Mouse (Mus musculus) spleen, postnatal 36 days (tissue): ENCODE measurements around the gene Spats1.

Experiments used
- DNase-seq, 2 experiments: peaks; one replicate each; pipeline ENCODE4 v3.0.0; 2022; ENCODE audit warnings: low spot score in 2 of 2, mixed read lengths in 1 of 2

Spats1 gene

DNA sequence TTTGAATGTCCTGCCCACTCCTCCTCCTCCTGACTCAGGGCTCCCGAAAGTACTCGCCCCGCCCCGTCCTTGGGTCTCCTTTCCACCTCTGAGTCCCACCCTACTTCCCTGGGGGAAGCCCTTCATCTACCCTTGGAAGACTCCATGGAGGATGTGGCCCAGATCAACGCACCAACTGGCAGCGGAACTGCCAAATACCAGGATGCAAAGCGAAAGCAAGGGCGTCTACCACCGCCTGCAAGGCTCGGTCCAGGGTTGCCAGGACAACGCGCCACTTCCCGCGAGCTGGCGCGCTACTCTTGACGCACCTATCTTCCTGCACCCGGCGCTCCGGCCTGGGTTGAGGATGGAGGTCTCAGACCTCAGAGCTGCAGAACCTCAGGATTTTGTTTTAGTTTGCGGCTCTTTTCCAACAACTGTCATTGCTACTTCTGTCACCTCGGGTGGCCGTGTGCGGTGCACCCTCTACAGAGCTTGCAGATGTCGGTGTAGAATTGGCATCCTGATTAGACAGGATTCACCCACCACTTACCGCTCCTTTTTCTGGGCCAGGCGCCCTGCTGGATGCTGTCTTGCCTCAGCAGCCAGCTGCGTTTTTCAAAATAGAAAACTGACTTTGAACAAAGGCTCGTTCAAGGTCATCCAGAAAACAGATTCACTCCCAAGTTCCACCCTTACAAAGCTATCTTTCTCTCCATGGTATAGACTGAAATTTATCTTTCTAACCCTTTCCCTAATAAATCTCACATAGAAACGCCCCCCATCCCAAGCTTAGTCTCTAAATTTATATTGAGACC, at the start of gene Spats1:
TSS of gene Spats1 (minus strand) at position 747 of the 797 bp plus-strand sequence.
- DNase-seq: peak; percentile 29 to 30

DNA sequence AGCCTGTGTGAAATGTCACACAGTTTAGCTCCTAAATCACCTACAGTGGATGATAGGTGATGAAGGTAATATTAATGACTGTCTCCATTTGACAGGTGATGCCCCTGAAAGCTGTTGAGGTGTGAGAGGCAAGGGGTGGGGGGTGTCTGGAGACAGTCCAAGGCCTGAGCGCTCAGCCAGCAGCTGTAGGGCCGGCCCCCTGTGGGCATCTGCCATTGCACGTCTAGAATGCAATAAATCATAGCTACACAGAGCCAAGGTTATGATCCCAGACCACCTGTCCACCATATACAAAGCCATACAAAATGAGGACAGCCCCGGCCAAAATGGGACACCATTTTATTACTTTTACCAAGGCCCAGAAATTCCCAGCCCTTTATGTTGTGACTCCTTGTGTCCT, 49.7 kb upstream of the Spats1 start:
- no peak for DNase-seq

DNA sequence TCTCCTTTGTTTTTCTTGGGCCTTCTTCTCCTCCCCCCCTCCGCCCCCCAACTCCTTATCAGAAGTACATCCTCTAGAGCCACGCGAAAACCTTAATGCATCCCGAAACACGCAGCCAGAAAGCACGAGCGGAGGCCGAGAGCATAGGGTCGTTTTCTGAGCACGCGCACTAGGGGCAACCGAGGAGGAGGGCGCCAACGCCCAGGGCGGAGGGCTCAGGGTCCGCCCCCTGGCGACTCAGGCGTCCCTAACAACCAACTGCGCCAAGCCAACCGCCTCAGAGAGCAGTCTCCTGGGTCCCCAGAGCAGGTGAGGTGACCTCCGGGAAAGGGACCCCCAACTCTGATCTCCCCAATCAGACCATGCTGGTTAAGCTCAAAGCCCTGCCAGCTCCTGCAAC, 48.0 kb upstream of the Spats1 start, which contains the start of gene Tcte1:
TSS of gene Tcte1 (plus strand) at position 172 of the 400 bp plus-strand sequence.
- DNase-seq: no peak

DNA sequence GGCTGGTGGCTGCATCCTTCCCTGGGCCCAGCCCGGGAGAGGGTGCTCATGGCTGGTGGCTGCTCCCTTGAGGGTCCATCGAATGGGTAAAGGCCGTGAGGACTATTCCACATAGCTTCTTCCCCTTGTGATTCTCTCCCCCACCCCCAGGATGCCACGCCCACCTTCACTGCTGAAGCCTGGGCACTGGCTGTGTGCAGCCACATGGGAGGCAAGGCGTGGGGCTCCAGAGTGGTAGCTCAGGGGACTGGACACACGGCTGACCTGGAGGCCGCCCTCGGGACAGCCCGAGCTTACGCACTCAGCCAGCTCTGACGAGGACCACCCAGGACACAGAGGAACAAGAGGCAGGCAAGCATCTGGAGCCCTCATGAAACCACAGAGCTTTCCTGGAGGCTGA, 44.9 kb upstream of the Spats1 start:
- no peak for DNase-seq

DNA sequence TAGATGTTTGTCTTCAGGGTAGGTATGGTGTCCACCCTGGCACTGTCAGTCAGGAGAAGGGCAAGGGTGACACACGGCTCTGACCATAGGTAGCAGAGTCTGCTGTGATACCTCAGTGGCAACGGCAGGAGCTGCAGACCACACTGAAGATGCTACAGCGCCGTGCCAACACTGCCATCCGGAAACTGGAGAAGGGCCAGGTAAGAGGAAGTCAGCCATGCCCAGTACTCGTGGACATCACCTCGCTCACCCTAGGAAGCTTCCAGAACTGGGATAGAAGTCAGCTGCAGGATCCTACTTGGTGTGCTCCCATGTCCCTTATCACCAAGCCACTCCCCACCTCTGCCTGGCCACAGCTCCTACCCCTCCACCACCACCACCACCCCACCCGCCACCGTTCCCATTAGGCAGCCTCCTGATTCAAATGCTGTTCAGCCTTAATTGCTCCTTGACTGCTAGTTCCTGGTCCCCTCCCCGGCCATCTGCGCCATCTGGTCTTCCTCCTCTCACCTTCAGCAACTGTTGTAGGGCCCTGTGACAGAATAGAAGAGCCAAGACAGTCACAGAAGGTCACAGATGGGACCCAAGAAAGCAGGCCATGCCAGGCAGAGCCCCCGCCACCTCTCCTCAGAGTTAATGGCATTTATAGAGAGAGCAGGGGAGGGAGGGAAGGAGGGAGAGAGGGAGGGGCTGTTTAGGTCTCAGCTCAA, 43.7 kb upstream of the Spats1 start:
- DNase-seq: no peak

DNA sequence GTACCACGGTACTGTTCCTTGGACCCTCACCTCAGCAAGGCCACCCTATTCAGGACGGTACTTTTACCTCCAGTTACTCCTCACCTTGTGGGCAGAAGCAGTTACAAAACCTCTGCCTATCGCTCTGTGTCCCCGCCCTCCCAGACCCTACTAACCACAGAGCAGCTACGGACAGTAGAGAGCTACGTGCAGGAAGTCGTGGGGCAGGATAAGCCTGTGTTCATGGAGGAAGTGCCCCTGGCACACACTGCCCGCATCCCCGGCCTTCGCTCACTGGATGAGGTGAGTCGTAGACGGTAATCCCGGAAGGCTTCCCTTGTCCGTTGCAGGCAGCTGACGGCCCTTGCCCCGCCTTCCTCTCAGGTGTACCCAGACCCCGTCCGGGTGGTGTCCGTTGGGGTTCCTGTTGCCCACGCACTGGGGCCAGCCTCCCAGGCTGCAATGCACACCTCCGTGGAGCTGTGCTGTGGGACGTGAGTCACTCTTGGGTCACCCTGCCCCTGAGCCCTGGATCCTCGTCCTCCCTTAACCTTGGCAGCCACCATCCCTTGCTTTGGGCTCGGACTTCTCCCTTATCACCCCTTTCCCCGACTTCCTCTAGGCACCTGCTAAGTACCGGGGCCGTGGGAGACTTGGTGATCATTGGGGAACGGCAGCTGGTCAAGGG, 42.5 kb upstream of the Spats1 start:
- no peak for DNase-seq

DNA sequence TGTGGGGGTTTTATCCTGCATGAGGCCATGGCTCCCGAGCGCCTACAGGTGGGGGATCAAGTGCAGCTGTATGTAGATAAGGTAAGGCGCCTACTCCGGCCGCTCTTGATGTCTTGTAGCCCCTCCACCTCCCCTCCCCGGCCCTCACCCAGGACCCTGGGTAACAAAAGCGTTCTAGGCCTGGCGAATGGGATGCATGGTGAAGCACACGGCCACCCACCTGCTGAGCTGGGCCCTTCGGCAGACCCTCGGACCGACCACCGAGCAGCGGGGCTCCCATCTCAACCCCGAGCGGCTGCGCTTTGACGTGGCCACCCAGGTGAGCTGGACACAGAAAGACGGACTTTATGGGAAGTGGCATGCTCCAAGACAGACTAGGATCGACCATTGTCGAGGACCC, 41.9 kb upstream of the Spats1 start:
- no peak for DNase-seq

DNA sequence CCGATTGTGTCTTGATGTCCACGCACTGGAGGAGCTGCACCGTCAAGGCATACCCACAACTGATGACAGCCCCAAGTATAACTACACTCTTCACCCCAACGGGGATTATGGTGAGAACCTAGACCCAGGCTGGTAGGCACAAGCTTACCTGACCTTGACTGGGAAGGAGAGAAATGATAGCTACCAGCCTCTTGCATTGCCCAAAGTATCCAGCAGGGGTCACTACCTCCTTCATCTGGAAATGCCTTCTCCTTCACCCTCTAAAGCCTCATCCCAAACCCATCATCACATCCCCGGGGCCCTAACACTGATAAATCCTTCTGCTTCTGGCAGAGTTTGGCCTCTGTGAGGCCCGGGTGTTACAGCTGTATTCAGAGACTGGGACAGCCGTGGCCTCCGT, 41.3 kb upstream of the Spats1 start:
- peak; percentile 38 to 45 for DNase-seq

DNA sequence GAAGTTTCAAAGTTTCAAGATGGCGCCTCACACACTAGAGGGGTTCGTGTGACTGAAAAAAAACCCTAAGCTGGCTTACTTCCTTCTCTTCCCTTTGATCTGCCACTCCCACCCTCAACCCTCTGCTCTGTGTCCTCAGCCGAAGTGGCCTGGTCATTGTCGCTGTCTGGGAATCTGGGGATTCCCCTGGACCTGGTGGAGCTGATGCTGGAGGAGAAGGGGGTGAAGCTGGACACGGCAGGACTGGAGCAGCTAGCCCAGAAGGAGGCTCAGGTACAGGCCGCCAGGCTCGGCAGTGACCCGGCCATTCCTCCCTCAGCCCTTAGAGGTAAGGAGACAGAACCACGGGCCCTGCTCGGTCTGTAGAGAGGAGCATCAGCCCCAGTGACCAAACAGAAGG, 40.6 kb upstream of the Spats1 start:
- no peak for DNase-seq

DNA sequence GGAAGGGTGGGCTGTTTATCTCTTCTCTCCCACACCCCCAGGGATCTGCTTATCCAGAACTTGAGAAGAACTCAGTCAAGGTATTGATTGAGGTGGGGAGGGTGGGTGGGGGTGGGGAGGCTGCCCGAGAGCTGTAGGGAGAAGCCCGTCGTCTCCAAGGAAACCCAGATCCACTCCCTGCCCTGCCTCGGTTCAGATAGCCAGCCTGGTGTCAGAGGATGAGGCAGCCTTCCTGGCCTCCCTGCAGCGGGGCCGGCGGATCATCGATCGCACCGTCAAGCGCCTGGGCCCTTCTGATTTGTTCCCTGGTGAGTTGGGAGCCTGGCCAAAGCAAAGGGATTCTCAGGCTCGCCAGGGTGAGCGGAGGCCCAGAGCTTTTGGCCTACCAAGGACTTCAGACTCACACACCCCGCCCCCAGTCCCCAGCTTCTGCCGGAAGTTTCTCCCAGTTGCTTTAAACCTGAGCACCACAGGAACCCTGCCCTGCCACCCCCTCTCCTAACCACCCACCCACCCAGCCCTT, 40.0 kb upstream of the Spats1 start:
- DNase-seq: no peak

DNA sequence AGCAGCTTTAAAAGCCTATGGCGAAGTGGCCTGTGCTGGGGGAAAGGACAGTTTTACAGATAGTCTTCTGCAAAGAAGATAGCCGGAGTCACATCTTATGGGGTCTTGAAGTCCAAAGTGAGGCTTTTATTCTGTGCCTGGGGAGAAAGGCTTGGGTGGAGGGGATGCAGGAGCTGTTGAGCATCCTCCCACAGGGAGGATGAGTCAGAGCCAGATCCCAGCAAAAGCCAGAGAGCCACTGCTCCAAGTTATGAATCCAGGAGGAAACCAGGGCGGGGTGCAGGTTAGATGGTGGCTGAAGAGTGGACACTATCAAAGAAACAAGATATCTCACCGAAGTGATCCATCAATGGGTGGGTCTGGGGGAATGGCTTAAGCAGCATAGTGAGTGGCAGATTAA, 36.5 kb upstream of the Spats1 start:
- DNase-seq: no peak

DNA sequence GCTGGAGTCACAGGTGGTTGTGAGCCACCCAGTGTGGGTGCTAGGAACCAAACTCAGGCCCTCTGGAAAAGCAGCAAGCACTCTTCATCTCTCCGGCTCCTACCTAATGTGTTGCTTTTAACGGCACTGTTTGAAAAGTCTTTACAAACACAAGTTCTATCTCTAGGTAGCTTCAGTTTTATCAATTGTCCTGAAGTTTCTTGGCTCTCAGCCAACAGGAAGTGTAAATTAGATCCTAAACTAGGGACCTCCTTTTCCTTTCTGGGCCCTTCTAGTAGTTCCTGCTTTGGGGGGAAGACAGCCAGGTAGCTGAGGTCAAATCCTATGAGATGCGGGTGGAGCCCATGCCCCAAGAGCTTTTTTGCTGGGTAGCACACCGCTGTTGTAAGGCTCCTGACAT, 35.7 kb upstream of the Spats1 start:
- no peak for DNase-seq

DNA sequence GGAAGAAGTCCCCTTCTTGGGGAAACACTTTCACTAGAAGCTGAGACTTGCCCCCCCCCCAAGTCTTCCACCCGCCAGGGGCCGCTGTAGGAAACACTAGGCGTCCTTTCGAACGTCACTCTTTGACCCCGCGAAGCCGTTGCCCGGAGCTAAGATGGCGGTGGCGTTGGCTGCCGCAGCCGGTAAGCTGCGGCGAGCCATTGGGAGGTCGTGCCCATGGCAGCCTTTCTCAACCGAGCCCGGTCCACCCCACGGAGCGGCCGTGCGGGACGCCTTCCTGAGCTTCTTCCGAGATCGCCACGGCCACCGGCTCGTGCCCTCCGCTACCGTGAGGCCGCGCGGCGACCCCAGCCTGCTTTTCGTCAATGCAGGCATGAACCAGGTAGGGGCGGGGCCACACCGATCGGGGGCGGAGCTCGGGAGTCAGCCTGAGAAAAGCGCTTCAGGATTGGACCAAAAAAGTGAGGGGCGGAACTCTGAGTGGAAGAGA, 31.5 kb upstream of the Spats1 start, which contains the start of gene Aars2:
TSS of gene Aars2 (plus strand) at position 142 of the 490 bp plus-strand sequence.
- peak; percentile 89 to 91 for DNase-seq

DNA sequence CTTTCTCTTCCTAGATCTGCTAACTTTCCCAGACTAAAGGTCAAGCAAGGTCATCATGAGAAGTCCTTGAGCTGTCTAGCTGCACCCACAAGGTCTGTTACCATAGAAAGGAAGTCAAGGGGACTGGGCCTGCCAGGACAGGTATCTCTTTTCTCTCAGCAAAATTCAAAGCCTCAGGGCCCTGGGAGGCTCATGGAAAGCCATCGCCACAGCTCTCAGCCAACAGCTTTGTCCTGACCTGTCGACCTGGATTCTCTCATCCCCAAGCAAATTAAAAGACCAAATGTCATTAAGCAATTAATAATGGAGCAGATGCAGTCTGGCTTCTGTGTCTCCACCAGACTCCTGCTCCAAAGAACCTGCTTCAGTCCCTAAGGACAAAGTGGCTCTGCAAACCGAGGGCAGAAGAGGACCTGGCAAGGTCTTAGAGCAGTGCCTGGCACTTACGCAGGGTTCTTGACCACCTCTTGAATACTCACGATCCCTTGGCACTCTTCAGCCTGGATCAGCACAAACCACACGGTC, 30.8 kb upstream of the Spats1 start:
- DNase-seq: no peak

DNA sequence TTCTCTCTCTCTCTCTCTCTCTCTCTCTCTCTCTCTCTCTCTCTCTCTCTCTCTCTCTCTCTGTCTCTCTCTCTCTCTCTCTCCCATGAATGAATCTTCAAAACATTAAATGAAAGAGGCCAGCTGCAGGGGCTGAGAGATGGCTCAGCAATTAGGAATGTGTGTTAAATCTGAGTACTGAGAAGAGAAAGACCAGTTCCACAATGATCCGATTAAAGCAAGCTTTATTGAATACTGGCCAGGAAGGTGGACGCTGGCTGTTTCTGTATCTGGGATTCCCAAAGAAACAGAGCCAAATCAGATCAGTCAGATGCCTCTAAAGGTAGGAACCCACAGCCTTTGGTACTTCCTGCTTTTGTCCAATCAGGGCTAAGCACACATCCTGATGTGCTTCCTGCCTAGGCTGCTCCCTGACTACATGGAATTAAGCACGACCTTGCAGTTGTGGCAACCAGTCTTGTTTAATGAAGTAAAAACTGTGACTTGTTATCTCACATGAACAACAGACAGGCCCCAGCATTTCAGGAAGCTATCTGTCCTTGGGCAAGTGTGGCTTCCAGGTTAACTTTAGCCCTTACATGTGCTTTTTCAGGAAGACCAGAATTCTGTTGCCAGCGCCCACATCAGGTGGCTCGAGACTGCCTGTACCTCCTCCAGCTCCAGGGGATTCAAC, 28.2 kb upstream of the Spats1 start:
- no peak for DNase-seq

DNA sequence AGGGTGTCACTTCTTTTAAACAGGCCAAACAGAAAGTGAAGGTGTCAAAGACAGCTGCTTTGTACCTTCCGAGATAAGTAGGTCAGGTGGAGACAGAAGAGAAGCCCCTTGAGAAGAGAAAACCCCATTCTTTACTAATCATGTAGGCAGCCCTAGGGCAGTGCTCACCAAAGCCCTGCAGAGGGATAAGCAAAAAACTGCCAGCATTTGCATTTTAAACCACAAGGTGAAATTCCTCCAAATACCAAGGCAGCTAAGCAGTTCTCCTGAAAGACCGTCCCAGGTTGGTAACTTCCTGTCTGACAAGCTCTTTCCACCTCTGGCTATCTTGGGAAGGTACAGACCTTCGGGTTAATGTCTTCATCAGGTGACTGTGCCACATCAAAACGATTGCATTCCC, 27.1 kb upstream of the Spats1 start:
- DNase-seq: no peak

DNA sequence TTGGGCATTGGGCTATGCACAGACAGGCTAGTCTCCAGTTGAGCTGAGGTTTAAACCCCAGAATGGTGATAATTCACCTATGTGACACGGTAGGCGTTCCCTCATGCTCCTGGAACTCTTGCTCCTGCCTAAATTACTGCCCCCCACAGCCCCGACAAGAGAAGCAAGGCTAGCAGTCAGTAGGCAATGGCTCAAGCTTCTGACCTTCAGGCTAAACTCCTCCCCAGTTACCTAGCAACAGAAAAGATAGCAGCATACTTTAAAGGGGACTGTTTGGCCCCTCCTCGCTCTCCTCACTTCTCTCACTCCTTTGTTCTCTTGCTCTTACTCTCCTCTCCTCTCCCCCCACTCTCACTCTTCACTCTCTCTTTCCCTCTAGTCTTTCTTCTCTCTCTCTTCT, 25.8 kb upstream of the Spats1 start:
- no peak for DNase-seq

DNA sequence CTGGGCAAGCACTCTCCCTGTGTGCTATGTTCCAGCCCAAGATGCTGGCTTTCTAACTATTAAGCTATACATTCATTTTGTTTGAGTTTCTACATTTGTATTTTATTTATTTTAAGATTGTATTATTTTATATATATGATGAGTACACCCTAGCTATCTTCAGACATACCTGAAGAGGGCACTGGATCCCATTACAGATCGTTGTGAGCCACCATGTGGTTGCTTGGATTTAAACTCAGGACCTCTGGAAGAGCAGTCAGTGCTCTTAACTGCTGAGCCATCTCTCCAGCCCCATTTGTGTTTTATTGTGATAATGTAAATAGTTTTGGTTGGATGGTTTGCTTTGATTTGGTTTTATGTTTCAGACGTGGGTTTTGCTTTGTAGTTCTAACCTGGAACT, 24.3 kb upstream of the Spats1 start:
- DNase-seq: no peak

DNA sequence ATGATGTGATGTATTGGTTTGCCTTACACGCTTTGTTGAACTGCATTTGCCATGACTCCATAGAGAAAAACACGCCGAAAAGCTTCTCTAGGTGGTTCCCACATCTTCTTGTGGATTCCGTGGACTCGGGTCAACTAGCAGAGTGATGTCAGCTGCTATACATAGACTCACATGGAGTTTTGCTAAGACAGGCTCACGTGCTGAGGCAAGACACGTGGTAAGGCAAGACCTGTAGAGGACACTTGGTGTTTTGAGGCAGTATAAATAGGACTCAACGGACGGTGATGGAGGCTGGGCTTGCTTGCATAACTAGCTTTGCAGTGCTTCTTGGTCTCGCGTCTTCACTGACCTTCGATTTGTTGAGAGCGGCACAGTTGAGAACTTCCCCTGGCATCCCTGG, 23.2 kb upstream of the Spats1 start:
- no peak for DNase-seq

DNA sequence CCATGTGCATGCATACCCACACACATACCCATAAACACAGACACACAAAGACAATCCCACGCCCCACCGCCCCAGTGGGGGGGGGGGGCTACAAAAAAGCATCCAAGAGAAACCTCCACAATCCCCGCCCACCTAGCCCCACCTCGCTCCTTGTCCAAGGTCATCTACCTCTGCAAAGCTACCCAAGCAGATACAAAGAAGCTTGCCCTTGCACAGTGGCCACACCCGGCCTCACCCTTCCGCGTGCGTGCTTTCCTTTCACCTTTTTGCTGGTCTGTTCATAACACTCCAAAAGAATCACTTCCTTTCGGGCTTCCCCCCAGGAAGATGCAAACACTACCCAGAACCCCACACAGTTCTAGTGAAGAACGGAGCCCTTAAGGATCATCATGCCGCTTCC, 20.2 kb upstream of the Spats1 start:
- no peak for DNase-seq

DNA sequence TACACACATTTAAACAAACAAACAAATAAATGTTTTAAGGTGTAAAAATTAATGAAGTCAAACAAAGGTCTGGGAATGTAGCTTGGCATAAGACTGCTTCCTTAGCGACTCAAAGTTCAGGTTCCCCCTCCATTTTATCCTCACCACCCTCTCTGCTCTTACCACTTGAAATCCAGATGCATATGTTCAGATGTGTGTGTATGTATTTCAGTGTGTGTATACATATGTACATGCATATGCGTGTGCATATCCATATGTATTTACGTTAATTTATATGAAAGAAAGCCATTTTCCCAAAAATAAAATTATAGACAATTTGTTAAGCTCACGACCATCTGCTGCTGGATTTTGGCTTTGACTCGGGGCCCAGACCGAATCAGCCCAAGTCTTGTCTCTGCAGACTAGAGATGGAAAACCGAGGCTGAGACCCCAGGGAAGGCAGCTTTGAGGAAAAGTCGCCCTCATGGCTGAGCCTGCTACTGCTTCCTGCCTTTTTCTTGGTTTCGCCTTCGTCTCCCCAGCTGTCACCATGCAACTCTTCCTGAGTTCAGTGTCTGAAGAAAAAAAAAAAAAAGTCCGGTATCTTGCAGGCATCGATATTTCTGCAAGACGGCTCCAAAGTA, 15.4 kb upstream of the Spats1 start:
- DNase-seq: no peak
